Mouse (Mus musculus): Measurements from ENCODE around the gene Vps37d.

DNA sequence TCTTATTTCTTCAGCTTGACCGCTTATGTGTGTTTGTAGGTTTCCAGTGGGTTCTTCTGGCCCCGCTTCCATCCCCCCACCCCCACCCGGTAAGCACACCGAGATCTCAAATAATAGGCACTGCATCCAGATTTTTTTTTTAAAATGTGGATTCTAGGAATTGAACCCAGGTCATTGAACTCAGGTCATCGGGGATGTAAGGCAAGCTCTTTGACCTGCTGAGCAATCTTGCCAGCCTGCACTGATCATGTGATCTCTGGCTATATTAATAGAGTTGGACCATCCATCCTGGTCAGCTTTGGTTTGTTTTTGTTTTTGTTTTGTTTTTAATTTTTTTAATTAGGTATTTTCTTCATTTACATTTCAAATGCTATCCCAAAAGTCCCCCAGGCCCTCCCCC, 45.5 kb downstream of the Vps37d start:
- no peak for TF ChIP-seq CTCF (conservative IDR thresholded peaks at IDR 0.05; ENCODE audit: low read length)
- TF ChIP-seq POU5F1 (IDR thresholded peaks at IDR 0.05; ENCODE audit: borderline replicate concordance, low read length) = no peak
- no peak for TF ChIP-seq NANOG (IDR thresholded peaks at IDR 0.05; ENCODE audit: borderline replicate concordance, low read length)

Measured in E14TG2a.4 (cell line).